Mouse (Mus musculus): ENCODE data around the gene Gm11011. TPM values are rescaled to one million over a fixed set of nuclear protein-coding genes. Genes with fewer than 3 reads are reported as not detected.

Gm11011 gene
- polyA plus RNA-seq, 1 experiment from 2014 or later, result not detected

GRCm38 (mm10) chr2:169577508-169578196, 9.9 kb downstream of the Gm11011 start:
- Histone ChIP-seq H3K4me3 (ENCODE audit: low read length) (no peak overlapping the region), H3K9me3 (ENCODE audit: control insufficient read depth, low read length) (no peaks in the 10 kb centered on the region), H3K27ac (ENCODE audit: low read depth, low read length) (no peak overlapping the region), H3K4me2 (ENCODE audit: low read length) (no peak overlapping the region), H3K9ac (ENCODE audit: low read depth, low read length) (no peak overlapping the region), H3K27me3 (replicated peaks; ENCODE audit: control insufficient read depth, insufficient read depth, low read length) (no peaks in the 10 kb centered on the region), H3K4me1 (ENCODE audit: control insufficient read depth, insufficient read depth, low read depth, low read length) (no peaks in the 10 kb centered on the region), H3K36me3 (ENCODE audit: control insufficient read depth, insufficient read depth, low read length) (no peaks in the 10 kb centered on the region)
- WGBS, result 72% methylated on average over 7 of the region's 7 CpGs
- no peak for ATAC-seq

DNA sequence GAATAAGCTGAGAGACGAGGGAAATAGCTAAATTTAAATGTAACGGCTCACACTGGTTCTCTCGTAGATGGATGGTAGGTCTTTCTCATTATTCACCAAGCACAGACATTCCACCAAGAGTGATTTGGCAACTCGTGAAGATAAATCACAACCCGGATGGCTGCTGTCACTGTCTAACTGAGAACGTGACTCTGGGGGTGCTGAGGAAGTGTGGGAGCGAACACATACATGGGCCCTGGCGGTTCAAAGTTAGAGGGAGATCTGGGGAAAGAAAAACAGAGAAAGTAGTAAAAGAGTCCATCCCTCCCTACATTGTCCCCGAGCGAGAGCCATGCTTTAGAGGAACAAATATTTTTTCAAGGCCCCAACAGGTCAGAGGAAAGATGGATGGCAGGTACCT, 17.5 kb downstream of the Gm11011 start:
- H3K27me3 ChIP-seq (replicated peaks; ENCODE audit: control insufficient read depth, insufficient read depth, low read length), result no peaks in the 10 kb centered on the region

GRCm38 (mm10) chr2:169566159-169566558, 21.4 kb downstream of the Gm11011 start:
- no peaks in the 10 kb centered on the region for H3K9me3 ChIP-seq (ENCODE audit: control insufficient read depth, low read length)
- H3K36me3 ChIP-seq (ENCODE audit: control insufficient read depth, insufficient read depth, low read length), result no peaks in the 10 kb centered on the region
- WGBS, result 75% methylated on average over 4 of the region's 4 CpGs

More for the DNA sequence above, 17.5 kb downstream of the Gm11011 start:
- Histone ChIP-seq H3K4me1 (ENCODE audit: control insufficient read depth, insufficient read depth, low read depth, low read length) (no peaks in the 10 kb centered on the region), H3K4me2 (ENCODE audit: low read length) (no peak overlapping the region), H3K4me3 (ENCODE audit: low read length) (no peak overlapping the region), H3K9ac (ENCODE audit: low read depth, low read length) (no peak overlapping the region), H3K36me3 (ENCODE audit: control insufficient read depth, insufficient read depth, low read length) (no peaks in the 10 kb centered on the region), H3K9me3 (ENCODE audit: control insufficient read depth, low read length) (no peaks in the 10 kb centered on the region), H3K27ac (ENCODE audit: low read depth, low read length) (no peak overlapping the region)
- 81% methylated on average over 10 of the region's 10 CpGs for WGBS
- ATAC-seq, result no peak

GRCm38 (mm10) chr2:169565751-169566150, 21.8 kb downstream of the Gm11011 start:
- Histone ChIP-seq H3K27me3 (replicated peaks; ENCODE audit: control insufficient read depth, insufficient read depth, low read length) (no peaks in the 10 kb centered on the region), H3K9ac (ENCODE audit: low read depth, low read length) (no peak overlapping the region), H3K9me3 (ENCODE audit: control insufficient read depth, low read length) (no peaks in the 10 kb centered on the region), H3K4me1 (ENCODE audit: control insufficient read depth, insufficient read depth, low read depth, low read length) (no peaks in the 10 kb centered on the region), H3K4me2 (ENCODE audit: low read length) (no peak overlapping the region), H3K36me3 (ENCODE audit: control insufficient read depth, insufficient read depth, low read length) (no peaks in the 10 kb centered on the region), H3K27ac (ENCODE audit: low read depth, low read length) (no peak overlapping the region), H3K4me3 (ENCODE audit: low read length) (no peak overlapping the region)
- 71% methylated on average over 7 of the region's 7 CpGs for WGBS
- ATAC-seq, result no peak

More at GRCm38 (mm10) chr2:169566159-169566558, 21.4 kb downstream of the Gm11011 start:
- Histone ChIP-seq H3K4me2 (ENCODE audit: low read length) (no peak overlapping the region), H3K4me3 (ENCODE audit: low read length) (no peak overlapping the region), H3K9ac (ENCODE audit: low read depth, low read length) (no peak overlapping the region), H3K27ac (ENCODE audit: low read depth, low read length) (no peak overlapping the region), H3K4me1 (ENCODE audit: control insufficient read depth, insufficient read depth, low read depth, low read length) (no peaks in the 10 kb centered on the region), H3K27me3 (replicated peaks; ENCODE audit: control insufficient read depth, insufficient read depth, low read length) (no peaks in the 10 kb centered on the region)
- no peak for ATAC-seq

- Histone ChIP-seq H3K4me2 (ENCODE audit: low read length) (no peak overlapping the region), H3K4me1 (ENCODE audit: control insufficient read depth, insufficient read depth, low read depth, low read length) (no peaks in the 10 kb centered on the region), H3K9ac (ENCODE audit: low read depth, low read length) (no peak overlapping the region), H3K27me3 (replicated peaks; ENCODE audit: control insufficient read depth, insufficient read depth, low read length) (no peaks in the 10 kb centered on the region), H3K4me3 (ENCODE audit: low read length) (no peak overlapping the region), H3K36me3 (ENCODE audit: control insufficient read depth, insufficient read depth, low read length) (no peaks in the 10 kb centered on the region), H3K27ac (ENCODE audit: low read depth, low read length) (no peak overlapping the region), H3K9me3 (ENCODE audit: control insufficient read depth, low read length) (no peaks in the 10 kb centered on the region)
- 92% methylated on average over 7 of the region's 7 CpGs for WGBS
- no peak for ATAC-seq
Measured at GRCm38 (mm10) chr2:169545674-169546073, 41.9 kb downstream of the Gm11011 start.

GRCm38 (mm10) chr2:169538906-169539305, 48.6 kb downstream of the Gm11011 start:
- Histone ChIP-seq H3K9me3 (ENCODE audit: control insufficient read depth, low read length) (no peaks in the 10 kb centered on the region), H3K4me3 (ENCODE audit: low read length) (no peak overlapping the region), H3K4me2 (ENCODE audit: low read length) (no peak overlapping the region), H3K36me3 (ENCODE audit: control insufficient read depth, insufficient read depth, low read length) (no peaks in the 10 kb centered on the region), H3K9ac (ENCODE audit: low read depth, low read length) (no peak overlapping the region), H3K27me3 (replicated peaks; ENCODE audit: control insufficient read depth, insufficient read depth, low read length) (no peaks in the 10 kb centered on the region), H3K27ac (ENCODE audit: low read depth, low read length) (no peak overlapping the region), H3K4me1 (ENCODE audit: control insufficient read depth, insufficient read depth, low read depth, low read length) (no peaks in the 10 kb centered on the region)
- WGBS, result 73% methylated on average over 4 of the region's 4 CpGs
- no peak for ATAC-seq

Other genes starting within 250 kb of the Gm11011 start
- 32.0 and 33.5 TPM in 2 replicates for gene Tshz2, start 45.3 kb upstream of the Gm11011 start, polyA plus RNA-seq (2015; fragmentation: Nextera tagmentation; extraction: Ambion mirVana)